Mouse (Mus musculus) heart, embryonic 12.5 days (tissue): ENCODE measurements around the gene F12. TPM values are rescaled to one million over a fixed set of nuclear protein-coding genes. Genes with fewer than 3 reads are reported as not detected.

ENCODE experiments used
- microRNA-seq: library from miRNA; unstranded; fragments of <30 nt; microRNA quantifications from one replicate; pipeline ENCODE4, GENCODE M21; 2017
- polyA plus RNA-seq: library from polyadenylated mRNA; unstranded; fragments of >200 nt; fragmentation: Nextera tagmentation; extraction: Ambion mirVana; gene quantifications from 2 replicates; pipeline ENCODE4 v1.2.1, GENCODE M21; 2016

F12 gene
- polyA plus RNA-seq, 1 experiment from 2014 or later = 0.96 TPM

Small RNA genes within 50 kb of the gene (microRNA-seq; reads per million reads assigned to microRNA genes)
- gene Mir6943 = not detected

Other genes with a start within 250 kb of the F12 start
- gene Nsd1, start 217.0 kb downstream of the F12 start, polyA plus RNA-seq = 52.7 and 53.9 TPM in 2 replicates
- gene Prelid1, start 106.3 kb downstream of the F12 start, polyA plus RNA-seq = 328 and 343 TPM in 2 replicates
- gene Rab24, start 104.8 kb downstream of the F12 start, polyA plus RNA-seq = 62.0 and 62.3 TPM in 2 replicates
- gene Mxd3, start 97.0 kb downstream of the F12 start, polyA plus RNA-seq = 14.7 and 15.2 TPM in 2 replicates
- gene Lman2, start 64.0 kb downstream of the F12 start, polyA plus RNA-seq = 105 and 106 TPM in 2 replicates
- 0.42 and 0.52 TPM in 2 replicates for gene Rgs14, start 57.1 kb downstream of the F12 start, polyA plus RNA-seq
- not detected in 2 replicates for gene Slc34a1, start 28.6 kb downstream of the F12 start, polyA plus RNA-seq
- gene Pfn3, start 11.6 kb downstream of the F12 start, polyA plus RNA-seq = not detected in 2 replicates
- 27.6 and 29.1 TPM in 2 replicates for gene Grk6, start 18.3 kb upstream of the F12 start, polyA plus RNA-seq
- gene Prr7, start 37.5 kb upstream of the F12 start, polyA plus RNA-seq = 0.41 TPM in 1 of 2 replicates, not detected in the other
- 101 TPM in 2 replicates for gene Dbn1, start 61.3 kb upstream of the F12 start, polyA plus RNA-seq
- 427 and 428 TPM in 2 replicates for gene Pdlim7, start 86.9 kb upstream of the F12 start, polyA plus RNA-seq
- 1.4 and 1.7 TPM in 2 replicates for gene Dok3, start 102.5 kb upstream of the F12 start, polyA plus RNA-seq
- gene Ddx41, start 109.9 kb upstream of the F12 start, polyA plus RNA-seq = 30.8 and 34.8 TPM in 2 replicates
- 24.3 and 24.4 TPM in 2 replicates for gene Fam193b, start 144.3 kb upstream of the F12 start, polyA plus RNA-seq
- 133 and 141 TPM in 2 replicates for gene Tmed9, start 146.9 kb upstream of the F12 start, polyA plus RNA-seq
- 21.8 and 23.2 TPM in 2 replicates for gene B4galt7, start 173.1 kb upstream of the F12 start, polyA plus RNA-seq
- 34.7 and 35.8 TPM in 2 replicates for gene Caml, start 196.2 kb upstream of the F12 start, polyA plus RNA-seq
- 25.4 and 27.0 TPM in 2 replicates for gene Ddx46, start 208.2 kb upstream of the F12 start, polyA plus RNA-seq